Mouse (Mus musculus): Measurements from ENCODE around the gene Frs2.
"Not testable (repeated sequence)": the region's sequence is repeated elsewhere in the genome, so short reads cannot be mapped to it uniquely, and the experiment has no call there.

Gene Frs2

GRCm38 (mm10) chr10:117145546-117146265 lies 2.6 kb downstream of the Frs2 start:
- DNase-seq = no peak

- DNase-seq = peak; percentile 23
These were observed 3.7 kb downstream of the Frs2 start for GRCm38 (mm10) chr10:117144628-117145027.

DNA sequence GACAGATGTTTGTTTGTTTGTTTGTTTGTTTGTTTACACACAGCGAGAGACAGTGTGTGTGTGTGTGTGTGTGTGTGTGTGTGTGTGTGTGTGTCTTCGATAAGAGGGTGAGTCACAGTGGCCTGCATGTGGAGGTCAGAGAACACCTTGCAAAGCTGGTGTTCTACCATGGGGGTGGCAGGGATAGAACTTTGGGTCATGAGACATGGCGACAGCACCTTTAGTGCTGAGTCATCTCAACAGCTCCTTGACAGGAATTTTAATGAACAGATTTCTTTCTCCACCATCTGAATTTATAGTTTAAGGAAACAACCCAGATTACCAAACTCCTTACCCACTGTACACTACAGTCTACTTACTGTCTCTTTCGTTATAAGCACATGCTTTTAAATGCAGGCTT lies 4.3 kb downstream of the Frs2 start:
- no peak for DNase-seq

DNA sequence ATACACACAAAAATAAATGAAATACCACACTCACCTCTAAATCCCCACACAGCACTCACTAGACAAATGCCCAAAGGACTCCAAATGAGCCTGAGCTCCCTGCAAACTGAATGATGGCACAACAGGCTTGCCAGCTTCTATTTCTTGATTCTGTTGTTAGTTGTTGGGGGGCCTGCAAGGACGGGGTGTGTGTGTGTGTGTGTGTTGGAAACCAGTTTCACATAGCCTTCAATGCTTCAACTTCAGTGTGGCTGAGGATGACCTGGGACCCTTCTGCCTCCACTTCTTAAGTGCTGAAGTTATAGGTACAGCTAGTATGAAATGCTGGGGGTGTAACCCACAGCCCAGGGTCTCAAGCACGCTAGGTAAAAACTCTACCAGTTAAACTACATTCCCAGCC lies 5.0 kb downstream of the Frs2 start:
- DNase-seq = no peak

- no peak for DNase-seq
These were observed 6.3 kb downstream of the Frs2 start for GRCm38 (mm10) chr10:117141939-117142552.

DNA sequence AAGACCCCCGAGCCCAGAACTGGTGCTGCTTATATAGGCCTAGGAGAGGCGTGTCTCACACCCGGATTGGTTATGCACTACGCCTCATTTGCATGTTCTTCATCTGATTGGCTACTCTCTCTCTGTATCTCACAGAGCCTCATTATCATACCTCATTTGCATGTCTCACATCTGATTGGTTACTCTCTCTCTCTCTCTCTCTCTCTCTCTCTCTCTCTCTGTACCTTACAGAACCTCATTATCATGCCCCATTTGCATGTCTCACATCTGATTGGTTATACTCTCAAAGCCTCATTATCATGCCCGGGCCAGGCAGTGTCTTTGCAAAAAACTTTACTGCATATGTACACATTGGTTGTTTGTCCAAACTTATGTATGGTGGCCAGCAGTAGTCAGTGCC lies 16.8 kb downstream of the Frs2 start:
- DNase-seq = not testable (repeated sequence)

DNA sequence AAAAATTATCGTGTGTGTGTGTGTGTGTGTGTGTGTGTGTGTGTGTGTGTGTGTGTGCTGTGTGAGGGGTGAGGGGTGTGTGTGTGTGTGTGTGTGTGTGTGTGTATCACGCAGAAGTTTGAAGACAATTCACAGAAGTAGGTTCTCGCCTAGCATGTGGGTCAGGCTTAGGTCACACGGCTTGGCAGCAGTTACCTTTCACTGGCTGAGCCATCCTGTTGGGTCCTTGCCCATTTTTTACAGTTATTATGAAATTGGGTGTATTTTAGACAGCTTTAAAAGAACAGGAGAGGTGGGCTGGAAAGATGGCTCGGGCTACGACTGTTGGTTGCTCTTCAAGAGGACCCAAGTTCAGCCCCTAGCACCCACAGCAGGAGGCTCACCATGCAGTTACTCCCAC lies 18.3 kb downstream of the Frs2 start:
- peak; percentile 67 for DNase-seq

DNA sequence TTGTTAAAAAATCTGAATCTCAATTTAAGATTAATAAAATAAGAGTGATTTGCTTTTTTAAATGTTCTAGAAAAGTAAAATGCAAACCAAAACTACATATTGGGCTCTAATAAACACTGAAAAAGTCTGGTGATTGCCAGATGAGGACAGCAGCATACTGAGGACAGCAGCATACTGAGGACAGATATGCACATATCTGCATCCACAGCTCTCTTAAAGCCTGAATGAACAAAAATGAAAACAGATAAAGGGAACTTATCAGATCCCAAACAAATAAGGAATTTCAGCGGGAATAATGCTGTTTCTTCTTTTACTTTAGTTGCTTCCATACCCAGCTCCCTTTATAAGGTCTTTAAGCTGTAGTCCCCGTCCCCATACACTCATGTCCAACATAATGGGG lies 19.6 kb downstream of the Frs2 start:
- no peak for DNase-seq

DNA sequence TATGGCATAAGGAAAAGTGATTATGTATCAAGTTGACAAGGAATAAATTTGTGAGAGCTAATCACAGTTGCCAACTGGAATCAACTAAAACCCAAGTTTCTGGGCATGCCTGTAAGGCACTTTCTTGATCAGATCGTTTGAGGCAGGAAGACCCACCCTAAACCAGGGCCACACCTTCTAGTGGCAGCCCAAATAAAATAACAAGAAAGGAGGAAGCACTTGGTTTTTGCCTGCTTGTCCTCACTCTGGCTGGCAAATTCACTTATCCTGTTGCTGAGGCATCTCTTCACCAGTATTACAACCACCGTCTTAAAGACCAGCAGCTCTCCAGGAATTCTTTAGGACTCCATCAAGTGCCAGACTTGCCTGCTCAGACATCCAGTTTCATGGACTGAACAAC lies 20.9 kb downstream of the Frs2 start:
- no peak for DNase-seq

- no peak for DNase-seq
These were observed 21.6 kb downstream of the Frs2 start for GRCm38 (mm10) chr10:117126719-117127118.

- no peak for DNase-seq
These were observed 22.1 kb downstream of the Frs2 start for GRCm38 (mm10) chr10:117126233-117126632.

DNA sequence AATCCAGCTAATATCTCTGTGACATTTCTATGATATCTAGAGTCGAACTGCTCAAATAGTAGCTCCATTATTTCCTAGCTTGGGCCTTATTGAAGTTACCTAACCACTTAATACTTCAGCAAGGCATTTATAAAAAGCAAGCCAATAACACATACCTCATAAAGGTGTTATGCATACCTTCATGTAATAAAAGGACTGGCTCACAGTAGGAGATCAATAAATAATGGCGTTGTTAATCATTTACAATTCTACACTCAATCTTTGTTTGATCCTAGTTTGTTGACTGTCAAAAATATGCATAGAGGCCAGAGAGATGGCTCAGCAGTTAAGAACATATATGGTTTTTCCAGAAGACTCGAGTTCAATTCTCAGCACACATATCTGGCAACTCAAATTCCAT lies 26.9 kb downstream of the Frs2 start:
- no peak for DNase-seq

- DNase-seq = no peak
These were observed 28.2 kb downstream of the Frs2 start for GRCm38 (mm10) chr10:117120051-117120666.

GRCm38 (mm10) chr10:117119531-117119930 lies 28.8 kb downstream of the Frs2 start:
- DNase-seq = no peak

- DNase-seq = no peak
These were observed 29.9 kb downstream of the Frs2 start for GRCm38 (mm10) chr10:117118421-117118831.

DNA sequence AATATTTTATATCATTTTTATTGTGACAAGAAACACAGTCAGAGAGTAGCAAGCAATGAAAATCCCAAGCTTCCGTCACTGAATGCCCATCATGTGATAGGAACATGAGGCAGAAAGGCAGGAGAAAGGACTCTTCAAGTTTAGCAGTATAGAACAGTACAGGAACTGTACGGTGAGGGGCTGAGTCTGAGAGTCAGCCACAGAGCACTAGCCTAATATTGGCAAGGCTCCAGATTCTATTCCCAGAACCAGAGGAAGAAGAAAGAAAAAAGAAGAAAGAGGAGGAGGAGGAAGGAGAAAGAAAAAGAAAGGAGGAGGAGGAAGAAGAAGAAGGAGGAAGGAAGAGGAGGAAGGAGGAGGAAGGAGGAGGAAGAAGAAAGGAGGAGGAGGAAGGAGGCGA lies 32.7 kb downstream of the Frs2 start:
- no peak for DNase-seq

DNA sequence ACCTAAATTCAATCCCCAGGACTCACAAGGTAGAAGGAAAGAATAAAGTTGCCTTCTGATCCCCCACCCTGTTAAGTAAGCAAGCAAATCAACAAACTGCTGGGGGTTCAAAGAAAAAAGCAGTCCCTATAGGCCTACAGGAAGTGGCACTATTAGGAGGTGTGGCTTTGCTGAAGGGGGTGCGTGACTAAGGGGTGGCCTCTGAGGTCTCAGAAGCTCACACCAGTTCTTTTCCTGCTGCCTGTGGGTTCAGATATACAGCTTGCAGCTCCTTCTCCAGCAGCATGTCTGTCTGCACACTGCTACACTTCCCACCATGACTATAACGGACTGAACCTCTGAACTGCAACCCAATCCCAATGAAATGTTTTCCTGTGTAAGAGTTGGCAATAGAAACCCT lies 35.8 kb downstream of the Frs2 start:
- no peak for DNase-seq

GRCm38 (mm10) chr10:117111455-117111854 lies 36.9 kb downstream of the Frs2 start:
- no peak for DNase-seq

- DNase-seq = no peak
These were observed 38.1 kb downstream of the Frs2 start for GRCm38 (mm10) chr10:117110271-117110670.

DNA sequence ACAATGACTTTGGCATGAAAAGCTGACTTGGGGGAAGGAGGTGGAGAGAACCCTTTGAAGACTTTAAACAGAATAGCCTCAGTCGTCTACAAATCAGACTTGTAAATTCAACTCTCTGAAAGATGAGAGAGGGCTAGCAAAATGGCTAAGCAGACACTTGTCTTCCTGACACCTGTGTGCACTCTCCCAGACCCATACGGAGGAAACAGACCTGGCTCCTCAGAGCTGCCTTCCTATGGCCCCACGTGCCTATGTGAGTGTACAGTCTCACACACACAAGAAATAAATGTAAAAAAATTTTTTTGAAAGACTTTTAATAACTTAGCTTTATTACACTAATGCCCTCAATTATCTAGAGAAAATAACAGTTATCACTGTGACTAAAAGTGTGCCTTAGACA lies 41.6 kb downstream of the Frs2 start:
- no peak for DNase-seq

GRCm38 (mm10) chr10:117106244-117106643 lies 42.1 kb downstream of the Frs2 start:
- no peak for DNase-seq

DNA sequence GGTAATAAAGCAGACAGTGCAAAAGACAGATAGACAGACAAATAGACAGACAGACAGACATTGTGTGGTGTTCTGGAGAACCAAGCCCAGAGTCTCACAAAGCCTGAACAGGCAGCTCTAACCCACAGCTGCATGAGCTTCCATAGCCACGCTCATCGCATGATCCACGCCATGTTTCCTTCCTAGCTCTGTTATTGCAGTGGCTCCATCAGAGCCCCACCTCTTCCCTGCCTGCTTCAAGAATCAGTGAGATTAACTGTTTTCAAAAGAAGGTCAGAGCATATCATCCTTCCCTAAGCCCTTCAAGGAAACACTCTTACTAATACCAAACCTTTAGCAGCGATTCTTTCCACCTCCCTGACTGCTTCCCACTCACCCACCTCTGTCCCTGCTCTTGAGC lies 43.3 kb downstream of the Frs2 start:
- DNase-seq = no peak

DNA sequence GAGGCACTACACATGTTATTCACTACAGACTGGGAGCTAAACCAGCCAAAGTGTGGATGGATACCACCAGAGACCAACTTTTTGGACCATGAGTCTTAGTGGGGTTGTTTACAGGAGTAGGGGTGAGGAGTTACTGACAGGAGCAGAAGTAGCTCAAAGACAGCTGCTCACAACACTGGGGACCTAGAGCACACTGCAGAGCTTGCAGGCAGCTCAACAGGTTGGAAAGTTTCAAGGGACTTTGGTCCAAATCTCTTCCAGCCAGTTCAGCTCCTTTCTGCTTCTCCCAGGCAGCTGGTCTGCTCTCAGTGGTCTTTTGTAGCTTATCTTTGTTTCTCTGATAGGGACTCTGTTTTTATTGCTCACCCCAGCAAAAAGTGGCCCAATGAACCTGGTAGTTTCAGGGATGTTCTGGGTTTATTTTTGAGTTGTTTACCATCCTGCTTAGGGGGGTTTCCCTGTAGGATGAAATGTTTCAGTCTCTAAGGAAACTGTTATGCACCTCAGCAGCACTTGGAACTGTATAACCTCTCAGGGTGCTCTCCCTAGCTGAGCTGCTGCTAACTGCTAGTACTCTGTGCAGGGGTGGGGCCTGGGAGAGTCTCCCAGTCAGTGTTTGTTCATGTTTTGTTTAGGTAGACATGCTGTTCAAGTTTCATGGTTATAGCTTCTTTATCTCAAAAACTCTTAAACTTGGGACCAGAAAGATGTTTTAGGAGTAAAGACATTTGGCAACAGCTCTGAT lies 44.3 kb downstream of the Frs2 start:
- no peak for DNase-seq

DNA sequence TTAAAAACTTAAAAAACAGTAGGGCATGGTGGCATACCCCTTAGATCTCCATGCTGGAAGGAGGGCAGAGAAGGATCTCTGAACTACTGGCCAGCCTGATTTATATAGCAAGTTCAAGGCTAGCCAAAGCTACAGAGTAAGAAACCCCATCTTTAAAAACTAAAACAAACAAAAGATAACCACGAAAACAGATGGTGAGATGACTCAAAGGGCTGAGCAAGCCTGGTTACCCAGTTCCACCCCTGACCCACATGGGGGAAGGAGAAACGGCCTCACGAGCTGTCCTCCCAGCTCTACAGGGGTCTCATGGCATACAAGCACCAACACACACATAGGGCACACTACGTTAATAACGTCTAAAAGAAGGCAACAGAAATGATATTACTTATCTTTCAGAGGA lies 48.2 kb downstream of the Frs2 start:
- no peak for DNase-seq

Measured in kidney, postnatal 10 days (tissue).